Mouse (Mus musculus): ENCODE results near the gene Elf3.
"Not testable (repeated sequence)": the region's sequence is repeated elsewhere in the genome, so short reads cannot be mapped to it uniquely, and the experiment has no call there.

Gene Elf3

DNA sequence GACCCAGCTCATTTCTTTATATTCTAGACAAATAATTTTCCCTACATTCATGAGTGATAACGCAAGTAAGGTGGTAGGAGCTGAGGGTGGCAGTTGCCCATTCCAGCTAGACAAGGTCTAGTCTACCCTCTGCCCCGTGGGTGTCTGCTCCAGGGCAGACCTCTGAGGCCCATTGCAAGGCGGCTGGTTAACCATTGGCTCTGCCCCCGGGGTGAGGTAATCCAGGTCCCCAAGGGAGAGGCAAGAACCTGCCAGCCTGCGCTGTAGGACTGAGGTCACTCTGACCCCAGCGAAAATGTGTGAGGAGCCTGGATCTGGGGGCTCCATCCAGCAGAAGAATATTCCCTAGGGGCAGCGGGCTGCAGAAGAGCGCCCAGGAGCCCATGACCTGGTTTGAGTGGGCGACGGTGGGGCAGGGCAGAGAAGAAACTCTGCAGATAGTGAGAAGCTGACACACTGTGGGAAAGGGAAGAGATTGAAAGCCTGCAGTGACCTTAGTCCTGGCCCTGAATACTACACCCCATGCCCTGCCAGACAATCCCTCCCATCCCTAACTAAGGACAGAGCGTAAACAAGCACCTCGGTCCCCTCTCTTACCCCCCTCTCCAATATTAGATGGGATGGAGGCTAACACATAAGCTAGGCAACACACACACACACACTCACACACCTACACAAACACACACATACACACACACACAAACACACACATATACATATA, 21.1 kb downstream of the Elf3 start:
- DNase-seq (ENCODE audit: low spot score) = no peak

DNA sequence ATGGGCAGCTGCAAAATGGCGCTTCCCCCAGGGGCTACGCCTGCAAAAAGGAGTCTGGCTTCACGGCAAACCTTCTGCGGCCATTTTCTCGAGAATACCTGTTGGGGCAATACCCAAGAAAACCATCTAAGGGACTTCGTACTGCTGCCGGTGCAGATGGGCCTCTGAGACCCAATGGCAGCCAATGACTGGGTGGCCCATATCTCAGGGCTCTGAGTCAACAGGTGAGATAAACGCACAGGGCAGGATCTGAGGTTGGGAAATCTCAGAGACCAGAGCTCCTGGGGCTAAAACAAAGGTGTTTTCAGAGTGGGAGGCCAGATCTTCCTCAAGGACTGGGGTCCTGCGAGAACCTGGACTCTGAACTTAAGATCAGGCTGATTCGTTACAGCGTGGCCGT, 23.6 kb downstream of the Elf3 start:
- no peak for DNase-seq (ENCODE audit: low spot score)

DNA sequence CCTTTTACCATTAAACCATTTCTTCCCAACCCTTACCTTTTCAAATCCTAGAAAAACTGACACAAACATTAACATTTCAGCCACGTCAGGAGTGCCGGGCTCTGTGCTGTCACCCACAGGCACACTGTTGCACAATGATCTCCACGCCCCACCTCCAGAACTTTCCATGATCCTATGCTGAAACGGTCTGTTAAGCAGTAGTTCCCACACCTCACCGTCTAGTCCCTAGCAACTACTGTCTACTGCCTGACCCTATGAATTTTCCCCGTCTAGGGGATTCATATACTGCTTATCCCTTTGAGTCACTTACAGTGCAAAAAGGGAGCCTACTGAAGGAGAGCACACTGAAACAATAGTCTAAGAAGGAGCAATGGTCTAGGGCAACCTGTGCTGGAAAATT, 24.4 kb downstream of the Elf3 start:
- DNase-seq (ENCODE audit: low spot score) = no peak

DNA sequence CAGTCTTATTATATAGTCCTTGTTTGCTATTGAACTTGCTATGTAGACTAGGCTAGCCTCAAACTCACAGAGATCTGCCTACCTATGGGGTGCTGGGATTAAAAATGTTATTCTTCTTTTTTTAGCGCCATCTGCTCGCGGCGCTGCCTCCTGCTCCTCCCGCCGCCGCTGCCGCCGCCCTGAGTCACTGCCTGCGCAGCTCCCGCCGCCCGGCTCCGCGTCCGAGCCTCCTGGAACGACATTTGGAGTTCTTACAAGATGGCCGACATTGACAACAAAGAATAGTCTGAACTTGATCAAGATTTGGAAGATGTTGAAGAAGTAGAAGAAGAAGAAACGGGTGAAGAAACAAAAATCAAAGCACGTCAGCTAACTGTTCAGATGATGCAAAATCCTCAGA, 26.5 kb downstream of the Elf3 start:
- not testable (repeated sequence) for DNase-seq (ENCODE audit: low spot score)

DNA sequence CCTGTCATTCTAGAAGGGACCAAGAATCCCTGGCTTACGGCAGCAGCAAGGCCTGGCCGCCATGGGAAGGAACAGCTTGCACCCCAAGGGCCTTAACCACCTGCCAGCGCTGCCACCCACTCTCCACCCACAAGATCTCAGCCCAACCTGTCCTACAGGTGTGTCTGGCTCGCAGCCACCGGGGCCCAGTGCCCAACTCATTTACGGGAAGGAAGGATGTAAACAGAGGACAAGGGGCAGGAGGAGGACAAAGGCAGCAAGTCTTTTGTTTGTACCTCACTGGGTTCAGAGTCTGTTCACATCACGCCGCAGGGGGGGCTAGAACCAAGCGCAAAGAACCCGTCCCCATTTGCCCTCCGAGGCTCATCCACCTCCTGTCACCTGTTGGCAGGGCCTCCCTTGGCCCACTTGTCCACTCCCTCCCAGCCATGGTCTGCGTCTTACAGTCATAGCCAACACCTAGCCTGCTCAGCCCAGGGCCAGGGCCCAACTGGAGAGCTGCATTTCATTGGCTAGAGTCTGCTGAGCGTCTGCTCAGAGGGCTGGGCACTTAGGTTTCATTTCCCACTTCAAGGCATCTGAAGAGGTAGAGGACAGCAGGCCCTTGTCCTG, 30.9 kb downstream of the Elf3 start:
- no peak for DNase-seq (ENCODE audit: low spot score)

DNA sequence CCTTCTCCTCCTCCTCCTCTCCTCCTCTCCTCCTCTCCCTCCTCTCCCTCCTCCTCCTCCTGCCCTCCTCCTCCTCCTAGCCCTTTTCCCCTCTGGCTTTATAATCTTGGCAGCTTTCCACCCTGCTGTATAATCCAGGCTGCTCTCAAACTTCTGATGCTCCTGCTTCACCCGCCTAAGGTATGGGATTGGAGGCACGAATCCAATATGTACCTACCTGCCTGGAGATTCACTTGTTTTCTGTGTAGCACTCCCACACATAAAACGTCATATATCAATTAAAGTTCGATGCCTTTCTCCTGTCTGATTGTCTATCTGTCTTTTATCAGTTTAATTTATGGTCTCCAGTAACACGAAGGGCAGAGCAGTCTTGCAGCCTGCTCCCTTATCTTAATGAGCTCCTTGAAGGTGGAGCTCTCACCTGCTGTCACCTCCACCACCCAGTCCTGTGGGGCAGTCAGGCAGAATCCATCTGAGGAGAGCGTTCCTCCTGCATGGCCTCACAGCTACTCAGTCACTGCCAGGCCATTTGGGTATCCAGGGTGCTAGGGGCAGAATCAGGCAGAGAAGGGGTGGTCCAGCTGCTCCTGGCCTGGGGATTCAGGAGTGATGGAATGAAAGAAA, 33.3 kb downstream of the Elf3 start:
- DNase-seq (ENCODE audit: low spot score) = no peak

DNA sequence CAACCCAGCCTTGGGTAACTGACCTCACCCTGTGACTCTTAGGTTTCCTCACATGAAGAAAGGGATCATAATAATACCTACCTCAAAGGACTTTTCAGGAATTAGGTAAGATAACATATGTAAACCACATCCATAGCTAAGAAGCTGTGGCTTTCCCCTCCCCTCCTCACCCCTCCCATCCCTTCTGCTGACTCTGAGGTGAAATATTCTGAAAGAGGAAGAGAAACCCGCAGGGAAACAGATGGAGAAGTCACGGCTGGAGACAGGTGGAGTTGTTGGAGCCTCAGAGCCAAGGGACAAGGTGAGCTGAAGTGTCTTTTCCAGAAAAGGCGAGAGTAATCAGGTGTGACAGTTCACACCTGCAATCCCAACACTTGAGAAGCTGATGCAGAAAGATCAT, 34.2 kb downstream of the Elf3 start:
- no peak for DNase-seq (ENCODE audit: low spot score)

DNA sequence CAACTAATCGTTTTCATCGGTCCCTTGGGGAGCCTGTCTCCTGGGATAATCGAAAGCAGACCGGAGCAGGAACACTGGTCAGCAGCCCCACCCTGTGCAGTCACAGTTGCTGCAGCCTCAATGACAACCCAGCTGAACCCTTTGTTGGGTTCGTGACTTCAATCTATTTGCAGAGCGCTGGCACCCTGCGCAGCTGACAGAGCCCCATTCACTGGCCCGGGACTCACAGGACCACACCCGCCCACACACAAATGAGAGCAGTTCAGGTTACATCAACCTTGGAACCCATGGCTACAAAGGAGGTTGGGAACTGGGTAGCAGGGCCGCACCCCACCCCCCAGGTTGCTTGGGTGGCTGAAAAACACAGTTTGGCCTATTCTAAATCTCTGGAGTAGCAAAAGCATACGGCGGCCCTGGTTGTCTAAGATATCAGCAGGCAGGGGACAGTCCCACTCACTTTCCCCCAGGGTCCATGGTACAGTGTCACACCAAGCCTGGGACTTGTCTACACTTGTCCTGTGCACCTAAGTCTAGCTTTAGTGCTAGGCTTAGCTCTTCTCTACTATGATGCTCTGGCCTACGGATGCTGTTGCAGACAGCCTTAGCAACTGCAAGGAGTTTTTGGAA, 40.6 kb downstream of the Elf3 start:
- no peak for DNase-seq (ENCODE audit: low spot score)

DNA sequence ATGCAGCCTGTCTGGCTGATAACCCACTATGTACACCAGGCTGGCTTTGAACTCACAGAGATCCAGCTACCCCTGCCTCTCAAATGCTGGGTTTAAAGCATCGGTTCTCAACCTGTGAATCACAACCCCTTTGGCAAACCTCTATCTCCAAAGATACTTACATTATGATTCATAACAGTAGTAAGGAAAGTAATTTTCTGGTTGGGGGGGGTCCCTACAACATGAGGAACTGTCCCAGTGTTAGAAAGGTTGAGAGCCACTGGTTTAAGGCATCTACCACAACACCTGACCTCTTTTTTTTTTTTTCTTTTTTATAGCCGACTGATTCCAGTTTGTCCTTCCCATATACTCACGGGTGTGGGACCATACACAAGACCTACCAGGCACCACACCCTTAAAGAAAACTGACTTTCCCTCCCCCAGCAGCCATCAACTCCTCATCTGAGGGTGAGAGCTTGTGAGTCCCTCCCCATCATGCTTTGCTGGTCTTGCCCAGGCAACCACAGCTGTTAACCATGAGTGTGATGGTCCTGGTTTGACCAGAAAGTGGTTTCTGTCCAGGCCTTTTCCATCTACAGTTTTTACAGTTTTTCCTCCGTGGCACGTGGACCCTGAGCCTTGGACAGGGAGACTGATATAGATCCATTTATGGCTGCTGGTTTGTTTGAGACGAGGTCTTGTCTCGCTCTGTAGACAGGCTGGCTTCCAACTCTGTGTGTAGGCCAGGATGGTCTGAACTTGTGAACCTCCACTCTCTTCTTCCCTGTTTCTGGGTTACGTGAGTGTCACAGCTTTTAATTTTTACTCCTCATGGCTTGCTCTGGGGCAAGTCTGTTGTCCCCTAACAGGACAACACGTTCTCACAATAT, 44.4 kb downstream of the Elf3 start:
- no peak for DNase-seq (ENCODE audit: low spot score)

DNA sequence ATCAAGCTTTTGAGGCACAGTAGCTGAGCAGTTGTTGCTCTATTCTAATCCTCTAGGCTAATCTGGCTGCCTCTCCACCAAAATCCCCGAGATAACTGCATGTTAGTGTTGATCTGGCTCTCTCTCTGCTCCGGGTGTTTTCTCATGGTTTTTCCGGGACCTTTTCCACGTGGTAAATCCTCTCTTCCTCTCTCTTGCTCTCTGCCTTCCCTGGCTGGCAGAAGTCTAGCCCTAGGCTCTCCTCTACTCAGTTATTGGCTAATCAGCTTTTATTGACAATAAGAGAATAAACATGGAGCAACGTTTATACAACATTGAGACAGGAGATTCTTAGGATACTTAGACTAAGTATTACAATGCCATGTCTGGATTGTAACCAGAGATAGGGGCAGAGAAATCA, 47.9 kb downstream of the Elf3 start:
- DNase-seq (ENCODE audit: low spot score) = no peak

DNA sequence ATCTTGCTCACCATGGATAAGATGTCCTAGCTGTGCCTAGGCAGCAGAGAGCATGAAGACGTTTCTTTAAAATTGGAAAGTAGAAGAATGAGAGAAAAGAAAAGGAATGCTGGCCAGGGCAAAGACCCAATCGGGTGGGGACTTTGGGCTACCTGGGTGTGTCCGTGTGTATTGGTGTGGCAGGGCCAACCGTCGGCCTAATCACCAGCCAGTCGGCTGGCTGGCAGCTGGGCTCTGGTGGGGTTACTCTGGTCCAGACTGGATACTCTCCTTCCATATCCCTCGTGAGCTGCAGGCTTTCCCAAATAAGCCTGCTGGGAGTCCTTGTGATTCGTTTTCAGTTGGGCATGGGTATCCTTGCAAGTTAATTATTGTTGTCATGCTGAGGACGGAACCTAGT, 49.7 kb downstream of the Elf3 start:
- DNase-seq (ENCODE audit: low spot score) = no peak

DNA sequence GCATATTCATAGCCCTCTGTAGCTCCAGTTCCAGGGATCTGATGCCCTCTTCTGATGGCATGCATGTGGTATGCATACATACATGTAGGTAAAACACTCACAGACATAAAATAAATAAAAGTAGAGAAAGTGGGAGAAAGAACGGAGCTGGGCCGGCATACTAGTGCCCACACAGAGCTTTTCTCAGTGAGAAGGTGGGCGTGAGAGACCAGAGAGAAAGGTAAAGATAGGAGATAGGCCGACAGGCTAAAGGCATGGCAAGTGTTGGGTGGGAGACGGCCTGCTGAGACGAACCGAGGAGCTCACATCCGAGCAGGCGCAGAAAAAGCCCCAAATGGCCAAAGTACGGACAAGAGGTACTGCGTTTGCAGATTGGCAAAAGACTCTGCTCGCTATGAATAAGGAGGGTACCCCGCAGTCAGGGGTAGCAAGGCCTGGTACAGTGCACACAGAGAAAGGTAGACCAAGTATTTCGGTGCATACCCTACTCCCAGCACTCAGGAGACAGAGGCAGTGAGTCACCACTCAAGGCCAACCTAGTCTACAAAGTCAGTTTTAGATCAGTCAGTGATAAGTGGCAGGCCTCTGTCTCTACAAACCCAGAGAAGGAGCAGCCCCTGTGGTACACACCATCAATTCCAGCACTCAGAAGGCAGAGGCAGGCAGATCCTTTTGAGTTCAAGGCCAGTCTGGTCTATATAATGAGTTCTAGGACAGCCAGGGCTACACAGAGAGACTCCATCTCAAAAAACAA, 51.6 kb downstream of the Elf3 start:
- DNase-seq (ENCODE audit: low spot score) = no peak

DNA sequence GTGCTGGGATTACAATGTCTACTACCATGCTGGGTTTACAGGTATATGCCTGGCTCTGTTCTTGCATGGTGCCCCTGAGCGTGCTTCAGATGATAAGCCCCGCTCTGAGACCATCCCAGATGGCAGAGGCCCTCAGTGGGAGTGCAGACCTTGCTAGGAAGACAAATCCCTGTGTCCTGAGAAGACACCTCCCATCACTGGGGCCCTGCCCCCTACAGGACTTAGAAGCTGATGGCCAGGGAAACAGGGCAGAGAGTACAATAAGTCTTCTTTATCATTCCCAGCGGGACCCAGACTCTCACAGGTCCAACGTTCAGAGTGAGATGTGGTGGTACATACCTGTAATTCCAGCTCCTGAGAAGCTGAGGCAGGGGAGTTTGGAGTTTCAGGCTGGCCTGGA, 53.1 kb downstream of the Elf3 start:
- no peak for DNase-seq (ENCODE audit: low spot score)

DNA sequence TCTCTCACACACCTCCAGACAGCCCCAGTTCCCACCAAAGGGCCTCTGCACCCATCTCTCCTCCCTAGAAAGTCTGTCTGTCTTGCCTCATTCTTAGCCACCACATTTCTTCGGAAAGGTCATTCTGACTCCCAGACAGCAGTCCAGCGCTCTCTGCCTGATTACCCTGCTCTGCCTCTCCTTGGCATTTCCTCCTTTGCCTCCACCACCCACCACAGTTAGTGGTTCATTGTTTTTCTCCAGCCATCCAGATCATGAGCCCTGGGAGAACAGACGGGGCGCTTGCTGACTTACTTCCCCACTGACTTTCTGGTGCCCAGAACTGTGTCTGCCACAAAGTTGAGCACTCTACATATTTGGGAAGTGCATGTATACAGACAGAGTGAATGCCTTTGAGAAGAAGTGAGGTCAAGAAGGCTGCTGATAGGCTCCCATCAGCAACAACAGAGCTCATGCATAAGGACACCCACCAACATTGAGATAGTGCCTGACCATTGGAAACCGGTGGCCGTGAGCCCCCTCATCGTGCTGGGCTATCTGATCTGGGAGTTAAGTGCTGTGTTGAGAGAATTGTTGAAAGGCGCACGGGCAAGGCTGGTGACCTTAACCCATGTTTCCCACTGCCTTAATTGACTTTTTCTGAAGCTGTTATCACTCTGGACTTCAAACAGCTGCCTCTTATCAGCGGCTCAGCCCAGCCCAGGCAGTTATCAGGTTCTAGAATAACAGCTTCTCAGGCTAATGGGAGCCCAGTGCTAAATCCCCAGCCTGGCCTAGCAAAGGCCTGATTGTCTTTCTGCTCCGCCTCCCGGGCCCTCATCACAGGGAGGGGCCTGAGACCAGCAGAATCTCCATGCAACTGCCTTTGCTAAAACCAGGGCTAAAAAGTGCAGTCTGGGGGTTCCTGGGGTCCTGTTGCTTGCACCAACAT, 53.9 kb downstream of the Elf3 start:
- no peak for DNase-seq (ENCODE audit: low spot score)

Data from urinary bladder, postnatal 10 days (tissue).